Mouse (Mus musculus) MEL (cell line): ENCODE results near the gene Spint2.

ENCODE experiments used
- CHD2 ChIP-seq: IDR thresholded peaks from 2 replicates; pipeline ENCODE4 v1.6.1; 2011; ENCODE audit warnings: low read length, improper control_type of control experiment
- CTCF ChIP-seq, 3 experiments: IDR thresholded peaks in 2 of 3; conservative IDR thresholded peaks in 1 of 3; 2 replicates each; pipeline ENCODE4 v1.5.1; 2011 to 2012; ENCODE audit warnings: low read length in 3 of 3, low read depth in 2 of 3, mild to moderate bottlenecking in 2 of 3, improper control_type of control experiment in 1 of 3, inconsistent platforms in 1 of 3, mixed read lengths in 1 of 3, moderate library complexity in 1 of 3; ENCODE audit not compliant: control insufficient read depth in 1 of 3, insufficient read depth in 1 of 3, poor library complexity in 1 of 3, severe bottlenecking in 1 of 3
- EP300 ChIP-seq, 2 experiments: IDR thresholded peaks; 2 replicates each; pipeline ENCODE4 v1.6.1; 2011; ENCODE audit warnings: improper control_type of control experiment in 2 of 2, low read length in 2 of 2, low read depth in 1 of 2, mild to moderate bottlenecking in 1 of 2
- KAT2A ChIP-seq: conservative IDR thresholded peaks from 2 replicates; pipeline ENCODE4 v1.6.1; 2012; ENCODE audit warnings: low read depth, low read length, improper control_type of control experiment, inconsistent platforms
- MAFK ChIP-seq: IDR thresholded peaks from 2 replicates; pipeline ENCODE4 v1.6.1; 2011; ENCODE audit warnings: low read depth, mild to moderate bottlenecking, low read length, improper control_type of control experiment, borderline replicate concordance
- MAX ChIP-seq: IDR thresholded peaks from 2 replicates; pipeline ENCODE4 v1.6.1; 2011; ENCODE audit warnings: low read length, improper control_type of control experiment
- POLR2A ChIP-seq, 2 experiments: IDR thresholded peaks; 2 replicates each; pipeline ENCODE4 v1.6.1; 2011 to 2012; ENCODE audit warnings: low read length in 2 of 2, mild to moderate bottlenecking in 2 of 2, control low read depth in 1 of 2, improper control_type of control experiment in 1 of 2, low read depth in 1 of 2, moderate library complexity in 1 of 2; ENCODE audit not compliant: control insufficient read depth in 1 of 2, insufficient read depth in 1 of 2, poor library complexity in 1 of 2
- ZNF384 ChIP-seq: IDR thresholded peaks from 2 replicates; pipeline ENCODE4 v1.6.1; 2012; ENCODE audit warnings: low read depth, mild to moderate bottlenecking, inconsistent platforms, low read length, improper control_type of control experiment

DNA sequence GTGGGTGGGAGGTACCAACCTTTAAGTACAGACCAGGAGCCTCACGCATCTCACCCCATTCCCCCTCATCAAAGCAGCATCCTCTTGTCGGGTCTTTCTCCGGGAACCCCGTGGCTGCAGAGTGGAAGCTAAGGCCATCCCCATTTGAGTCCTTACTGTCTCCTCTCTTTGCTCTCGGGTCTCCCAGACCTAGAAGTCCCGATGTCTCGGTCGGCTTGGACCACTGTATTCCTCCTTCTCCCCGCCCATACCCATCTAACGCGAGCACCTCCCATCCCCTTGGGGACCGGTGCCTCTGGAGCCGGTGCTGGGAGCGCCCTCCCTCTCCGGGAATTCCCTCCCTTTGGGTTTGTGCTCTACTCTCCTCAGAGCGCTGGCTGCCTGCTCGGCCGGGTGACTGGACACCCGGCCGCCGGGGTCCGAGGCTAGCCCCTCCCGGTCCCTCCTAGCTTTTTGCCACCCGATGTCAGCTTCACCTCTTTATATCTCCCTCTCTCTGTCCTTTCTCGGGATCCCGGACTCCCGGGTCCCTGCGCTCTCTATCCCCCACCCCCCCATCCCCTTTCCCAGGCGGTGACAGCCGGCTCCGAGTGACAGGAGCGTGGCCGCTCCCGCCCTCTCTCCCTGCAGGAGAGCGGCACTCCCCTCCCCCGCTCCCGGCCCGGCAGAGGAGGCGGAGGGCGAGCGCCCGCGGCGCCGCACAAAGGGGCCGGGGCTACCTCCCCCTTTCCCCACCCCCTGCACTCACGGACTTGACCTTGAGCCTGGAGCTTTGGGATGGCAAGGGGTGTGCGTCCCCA lies 23.0 kb upstream of the Spint2 start:
- no peak for TF ChIP-seq CTCF (IDR thresholded peaks at IDR 0.05 in 2 of 3, conservative IDR thresholded peaks at IDR 0.05 in 1 of 3; ENCODE audit: control insufficient read depth in 1 of 3, insufficient read depth in 1 of 3, low read depth in 2 of 3, low read length in 3 of 3, poor library complexity in 1 of 3, severe bottlenecking in 1 of 3)
- TF ChIP-seq POLR2A (IDR thresholded peaks at IDR 0.05; ENCODE audit: control insufficient read depth in 1 of 2, insufficient read depth in 1 of 2, low read depth in 1 of 2, low read length in 2 of 2, poor library complexity in 1 of 2) = no peak
- no peak for TF ChIP-seq MAX
- TF ChIP-seq KAT2A = no peak
- no peak for TF ChIP-seq EP300 (IDR thresholded peaks at IDR 0.05; ENCODE audit: low read depth in 1 of 2, low read length in 2 of 2)
- TF ChIP-seq ZNF384 = no peak
- TF ChIP-seq MAFK = no peak
- TF ChIP-seq CHD2 = no peak
